Mouse (Mus musculus) gastrocnemius, adult 8-10 months (tissue): ENCODE results near the gene Akr1d1. TPM values are rescaled to one million over a fixed set of nuclear protein-coding genes. Genes with fewer than 3 reads are reported as not detected.

ENCODE experiments used
- DNase-seq, 2 experiments: peaks; one replicate each; pipeline ENCODE4 v3.0.0; 2022; ENCODE audit warnings: low spot score in 2 of 2
- total RNA-seq, 4 experiments: library from RNA; stranded (reverse); gene quantifications; 2 replicates each; pipeline ENCODE4 v1.2.4; 2022

Gene Akr1d1
- total RNA-seq, 4 experiments from 2014 or later: 0.82 TPM; not detected in 3

- no peak for DNase-seq
Measured at GRCm38 (mm10) chr6:37616136-37616535, 86.2 kb downstream of the Akr1d1 start.

GRCm38 (mm10) chr6:37617431-37618011 lies 87.5 kb downstream of the Akr1d1 start:
- DNase-seq: peak; percentile 44 to 61

Other genes with a start within 250 kb of the Akr1d1 start
- gene Dgki, start 230.0 kb upstream of the Akr1d1 start, total RNA-seq: under 1 TPM in 3 of 4 experiments, not detected in 1; 0.11 to 0.17 (median 0.16) TPM
- 10 to 100 TPM in 3 of 4 experiments, 1 to 10 TPM in 1; 10.0 to 13.7 (median 11.1) TPM for gene Creb3l2, start 88.0 kb upstream of the Akr1d1 start, total RNA-seq